Mouse (Mus musculus): Measurements from ENCODE around the gene Prkar2a. TPM values are rescaled to one million over a fixed set of nuclear protein-coding genes. Genes with fewer than 3 reads are reported as not detected.
"Not testable (repeated sequence)": the region's sequence is repeated elsewhere in the genome, so short reads cannot be mapped to it uniquely, and the experiment has no call there.

Prkar2a gene
- polyA plus RNA-seq, 1 experiment from 2014 or later: 8.2 TPM

DNA sequence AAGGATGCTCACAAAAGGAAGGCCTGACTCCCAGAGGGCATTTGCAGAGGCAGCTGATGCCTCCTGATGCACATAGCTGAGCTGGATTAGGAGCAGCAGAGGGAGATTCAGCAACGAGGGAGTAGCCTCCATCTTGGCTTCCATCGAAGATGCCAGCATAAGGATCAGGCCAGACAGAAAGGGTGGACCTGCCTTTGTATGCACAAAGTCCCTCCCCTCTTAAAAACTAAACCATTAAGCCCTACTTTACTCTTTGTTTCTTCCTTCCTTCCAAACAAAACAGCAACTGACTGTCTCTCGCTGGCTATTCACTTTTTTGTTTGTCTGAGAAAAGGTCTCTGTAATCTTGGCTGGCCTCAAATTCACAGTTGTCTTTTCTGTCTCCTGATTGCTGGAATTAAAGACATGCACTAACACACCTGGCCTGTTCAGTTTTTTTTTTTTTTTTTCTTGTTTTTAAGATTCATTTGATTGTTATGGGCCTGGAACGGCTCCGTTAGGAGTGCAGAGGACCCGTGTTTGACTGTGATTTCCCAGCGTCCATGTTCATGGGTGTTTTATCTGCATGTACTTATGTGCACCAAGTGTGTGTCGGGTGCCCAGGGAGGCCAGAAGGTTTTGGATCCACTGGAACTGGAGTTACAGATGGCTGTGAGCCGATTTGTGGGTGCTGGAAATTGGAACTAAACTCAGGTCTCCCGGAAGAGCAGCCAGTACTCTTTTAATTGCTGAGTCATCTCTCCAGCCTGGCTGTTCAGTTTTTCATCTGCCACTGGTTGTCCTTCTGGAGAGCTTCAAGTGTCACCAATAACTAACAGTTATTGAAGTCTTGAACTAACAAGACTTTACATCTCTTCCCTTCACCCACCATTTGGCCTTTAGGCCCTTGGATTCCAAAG lies 34.3 kb upstream of the Prkar2a start:
- H3K4me2 ChIP-seq (ENCODE audit: low read depth, low read length): no peak overlapping the region
- H3K9ac ChIP-seq (replicated peaks): no peak overlapping the region
- DNase-seq: no peak
- 67% methylated on average over 10 of the region's 10 CpGs for WGBS (ENCODE audit: insufficient replicate concordance)
- H3K9me3 ChIP-seq (ENCODE audit: low read length): no peaks in the 10 kb centered on the region
- TF ChIP-seq CTCF (IDR thresholded peaks at IDR 0.05; ENCODE audit: low read depth): no peak
- TF ChIP-seq EP300 (IDR thresholded peaks at IDR 0.05; ENCODE audit: low read depth): no peak
- H3K27ac ChIP-seq (ENCODE audit: low read depth): no peak overlapping the region
- no peak for ATAC-seq
- no peaks in the 10 kb centered on the region for H3K36me3 ChIP-seq (replicated peaks; ENCODE audit: insufficient read depth, low read length)
- H3K27me3 ChIP-seq (ENCODE audit: insufficient read depth, low read length): no peaks in the 10 kb centered on the region
- no peak overlapping the region for H3K4me3 ChIP-seq (ENCODE audit: low read depth, low read length)
- peaks cover 6% of the 10 kb centered on the region for H3K4me1 ChIP-seq (ENCODE audit: insufficient read depth)

DNA sequence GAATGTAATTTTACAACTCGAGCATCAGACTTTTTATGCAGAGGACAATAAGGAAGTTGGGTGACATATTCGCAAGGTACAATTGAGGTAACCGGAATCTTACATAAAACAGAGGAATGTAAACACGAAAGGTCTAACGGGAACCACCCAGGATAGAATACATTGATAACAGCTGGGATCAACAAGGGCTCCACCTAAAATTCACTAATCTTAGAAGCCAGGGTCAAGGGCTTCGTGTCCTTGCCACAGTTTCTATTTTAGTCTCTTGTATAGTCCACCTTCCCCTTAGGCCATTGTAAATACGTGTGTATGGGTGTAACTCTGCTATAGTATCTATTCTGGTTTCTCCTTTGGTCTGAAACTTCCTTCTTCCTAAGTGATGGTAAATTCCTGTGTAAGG lies 33.2 kb upstream of the Prkar2a start:
- H3K9me3 ChIP-seq (ENCODE audit: low read length); H3K36me3 ChIP-seq (replicated peaks; ENCODE audit: insufficient read depth, low read length); H3K4me1 ChIP-seq (ENCODE audit: insufficient read depth); ATAC-seq; DNase-seq; H3K27ac ChIP-seq (ENCODE audit: low read depth); H3K9ac ChIP-seq (replicated peaks); H3K4me3 ChIP-seq (ENCODE audit: low read depth, low read length); H3K4me2 ChIP-seq (ENCODE audit: low read depth, low read length); H3K27me3 ChIP-seq (ENCODE audit: insufficient read depth, low read length): not testable (repeated sequence)
- WGBS (ENCODE audit: insufficient replicate concordance): 59% methylated on average over 7 of the region's 7 CpGs

DNA sequence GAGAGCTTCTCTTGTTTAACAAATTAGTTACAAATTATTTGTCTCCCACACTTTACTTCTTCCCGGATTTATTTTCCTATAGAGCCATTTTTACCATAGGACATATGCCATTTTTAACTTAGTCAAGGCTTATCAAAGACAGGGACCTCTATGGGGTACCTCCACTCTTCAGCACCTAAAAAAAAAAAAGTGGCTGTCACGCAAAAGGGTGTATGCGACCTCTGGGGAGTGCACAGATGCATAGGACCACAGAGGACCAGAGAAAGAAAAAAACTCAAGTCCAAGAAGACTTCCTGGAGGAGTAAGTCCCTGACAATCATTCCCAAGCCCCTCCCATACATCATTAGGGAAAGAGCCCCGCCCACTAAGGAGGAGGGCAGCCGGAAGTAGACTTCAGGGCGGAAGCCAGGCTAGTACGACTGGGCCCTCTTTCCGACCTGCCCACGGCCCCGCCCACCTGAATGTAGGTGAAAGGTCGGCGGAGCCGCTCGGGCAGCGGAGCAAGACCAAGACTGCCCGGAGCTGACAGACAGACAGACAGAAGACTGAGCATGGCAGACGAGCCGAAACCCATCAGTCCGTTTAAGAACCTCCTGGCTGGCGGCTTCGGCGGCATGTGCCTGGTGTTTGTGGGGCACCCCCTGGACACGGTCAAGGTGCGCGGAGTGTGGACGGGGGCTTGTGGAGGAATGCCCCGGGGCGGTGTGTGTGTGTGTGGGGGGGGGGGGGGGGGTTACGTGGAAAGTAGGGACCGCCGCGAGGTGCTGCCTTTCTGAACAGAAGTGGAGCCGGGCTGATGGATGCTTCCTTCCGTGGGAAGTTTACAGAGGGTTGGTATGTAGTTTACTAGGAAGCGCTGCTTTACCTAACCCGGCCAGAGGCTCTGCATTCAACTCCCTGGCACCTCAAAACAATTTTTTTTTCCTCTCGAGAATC lies 27.2 kb upstream of the Prkar2a start, which contains the start of gene Slc25a20:
Gene Slc25a20, plus strand, starts transcription at position 412 of the 936 bp plus-strand sequence.
- no peaks in the 10 kb centered on the region for H3K27me3 ChIP-seq (ENCODE audit: insufficient read depth, low read length)
- peak within 1 kb of the TSS; percentile 89 for H3K4me2 ChIP-seq (ENCODE audit: low read depth, low read length)
- H3K36me3 ChIP-seq (replicated peaks; ENCODE audit: insufficient read depth, low read length): no peaks in the 10 kb centered on the region
- no peaks in the 10 kb centered on the region for H3K9me3 ChIP-seq (ENCODE audit: low read length)
- ATAC-seq (peak; percentile 96), DNase-seq (peak; percentile 91)
- H3K4me3 ChIP-seq (ENCODE audit: low read depth, low read length): peak within 1 kb of the TSS; percentile 78
- peak within 1 kb of the TSS; percentile 72 for H3K9ac ChIP-seq (replicated peaks)
- H3K27ac ChIP-seq (ENCODE audit: low read depth): peak within 1 kb of the TSS; percentile 80
- peaks cover 3% of the 10 kb centered on the region for H3K4me1 ChIP-seq (ENCODE audit: insufficient read depth)
- WGBS (ENCODE audit: insufficient replicate concordance): 3% methylated on average over 36 of the region's 37 CpGs
- no peak for TF ChIP-seq CTCF (IDR thresholded peaks at IDR 0.05; ENCODE audit: low read depth)
- TF ChIP-seq EP300 (IDR thresholded peaks at IDR 0.05; ENCODE audit: low read depth): peak; percentile 67; the same call in 1 of the 2 replicates

DNA sequence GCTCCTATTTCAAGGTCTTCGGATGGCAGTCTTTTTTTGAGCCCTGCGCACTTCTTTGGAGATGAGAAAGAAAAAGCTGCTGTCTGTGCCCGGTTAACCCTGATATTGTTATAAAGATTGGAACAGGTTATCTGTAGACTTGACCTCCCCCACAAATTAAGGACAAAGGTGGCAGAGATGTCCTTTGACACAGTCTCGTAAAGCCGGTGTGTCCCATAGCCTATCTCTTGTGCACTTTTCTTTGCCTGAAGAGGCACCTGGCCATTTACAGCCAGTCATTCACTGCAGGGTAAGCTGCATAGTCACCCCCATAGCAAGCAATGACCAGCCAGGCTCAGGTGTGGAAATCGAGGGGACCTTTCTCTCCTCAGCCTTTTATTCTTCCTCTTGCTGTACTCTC lies 26.5 kb upstream of the Prkar2a start:
- Histone ChIP-seq H3K36me3 (replicated peaks; ENCODE audit: insufficient read depth, low read length) (no peaks in the 10 kb centered on the region), H3K9ac (replicated peaks) (peak overlapping the region; percentile 72), H3K9me3 (ENCODE audit: low read length) (no peaks in the 10 kb centered on the region), H3K27me3 (ENCODE audit: insufficient read depth, low read length) (no peaks in the 10 kb centered on the region), H3K27ac (ENCODE audit: low read depth) (peak overlapping the region; percentile 80), H3K4me2 (ENCODE audit: low read depth, low read length) (peak overlapping the region; percentile 89), H3K4me3 (ENCODE audit: low read depth, low read length) (peak overlapping the region; percentile 78), H3K4me1 (ENCODE audit: insufficient read depth) (peaks cover 3% of the 10 kb centered on the region)
- TF ChIP-seq CTCF (IDR thresholded peaks at IDR 0.05; ENCODE audit: low read depth) (no peak), EP300 (IDR thresholded peaks at IDR 0.05; ENCODE audit: low read depth) (no peak)
- DNase-seq: no peak
- peak; percentile 16; the same call in 1 of the 2 replicates for ATAC-seq
- WGBS (ENCODE audit: insufficient replicate concordance): 35% methylated on average over 6 of the region's 6 CpGs

DNA sequence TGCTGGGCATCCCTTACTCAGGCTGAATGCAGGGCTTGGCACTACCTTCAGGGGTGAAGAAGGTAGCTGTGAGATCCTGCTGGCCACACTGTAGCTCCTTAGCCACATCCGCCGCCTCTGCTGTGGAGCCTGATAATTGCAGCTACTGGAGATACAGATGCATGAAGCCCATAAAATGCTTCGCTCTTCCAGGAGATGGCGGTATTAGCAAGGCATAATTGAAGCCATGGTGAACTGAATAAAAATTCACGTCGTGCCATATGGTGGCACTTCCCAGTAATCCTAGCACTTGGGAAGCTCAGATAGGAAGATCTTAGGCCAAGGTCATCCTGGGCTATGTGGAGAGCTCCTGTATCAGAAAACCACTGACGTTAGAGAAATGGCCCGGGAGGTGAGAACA lies 19.2 kb upstream of the Prkar2a start:
- DNase-seq: no peak

DNA sequence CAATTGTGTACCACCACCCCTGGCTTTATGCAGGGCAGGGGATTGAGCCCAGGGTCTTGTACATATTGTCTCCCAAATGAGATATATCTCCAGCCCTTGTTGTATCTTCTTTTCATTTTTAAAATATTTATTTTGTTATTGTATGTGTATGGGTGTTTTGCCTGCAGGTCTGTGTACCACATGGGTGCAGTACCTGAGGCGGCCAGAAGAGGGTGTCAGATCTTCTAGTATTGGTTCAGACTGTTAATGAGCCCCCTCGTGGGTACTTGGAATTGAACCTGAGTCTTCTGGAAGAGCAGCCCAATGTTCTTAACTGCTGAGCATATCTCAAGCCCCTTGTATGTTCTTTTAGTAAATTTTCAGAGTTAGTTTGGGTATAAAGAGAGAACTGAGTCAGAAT lies 16.0 kb upstream of the Prkar2a start:
- H3K4me2 ChIP-seq (ENCODE audit: low read depth, low read length): no peak overlapping the region
- peaks cover 20% of the 10 kb centered on the region for H3K36me3 ChIP-seq (replicated peaks; ENCODE audit: insufficient read depth, low read length)
- no peak overlapping the region for H3K9ac ChIP-seq (replicated peaks)
- WGBS (ENCODE audit: insufficient replicate concordance): 58% methylated on average over 2 of the region's 2 CpGs
- TF ChIP-seq EP300 (IDR thresholded peaks at IDR 0.05; ENCODE audit: low read depth) (no peak), CTCF (IDR thresholded peaks at IDR 0.05; ENCODE audit: low read depth) (peak; percentile 62)
- H3K9me3 ChIP-seq (ENCODE audit: low read length): no peaks in the 10 kb centered on the region
- no peak overlapping the region for H3K4me3 ChIP-seq (ENCODE audit: low read depth, low read length)
- no peak overlapping the region for H3K27ac ChIP-seq (ENCODE audit: low read depth)
- H3K4me1 ChIP-seq (ENCODE audit: insufficient read depth): no peaks in the 10 kb centered on the region
- ATAC-seq (no peak), DNase-seq (peak; percentile 55)
- H3K27me3 ChIP-seq (ENCODE audit: insufficient read depth, low read length): no peaks in the 10 kb centered on the region

More for the DNA sequence above, 19.2 kb upstream of the Prkar2a start:
- Histone ChIP-seq H3K9me3 (ENCODE audit: low read length) (no peaks in the 10 kb centered on the region), H3K4me1 (ENCODE audit: insufficient read depth) (no peaks in the 10 kb centered on the region), H3K36me3 (replicated peaks; ENCODE audit: insufficient read depth, low read length) (peaks cover 20% of the 10 kb centered on the region), H3K27me3 (ENCODE audit: insufficient read depth, low read length) (no peaks in the 10 kb centered on the region), H3K4me2 (ENCODE audit: low read depth, low read length) (no peak overlapping the region), H3K27ac (ENCODE audit: low read depth) (no peak overlapping the region), H3K4me3 (ENCODE audit: low read depth, low read length) (no peak overlapping the region), H3K9ac (replicated peaks) (no peak overlapping the region)
- TF ChIP-seq CTCF (IDR thresholded peaks at IDR 0.05; ENCODE audit: low read depth) (peak; percentile 61), EP300 (IDR thresholded peaks at IDR 0.05; ENCODE audit: low read depth) (no peak)
- no peak for ATAC-seq
- 79% methylated on average over 8 of the region's 8 CpGs for WGBS (ENCODE audit: insufficient replicate concordance)

All from liver, postnatal 0 days (tissue).